Mouse (Mus musculus) heart, embryonic 11.5 days (tissue): ENCODE measurements at regions not wholly inside any gene's neighbourhood (a gene's known extent, or its start where the extent isn't known, plus 50 kb on each side); places are given as distances from the start of the nearest gene placed in this dataset.

Source experiments
- ATAC-seq: fragments of 200-750 bp; cut with Nextera tagmentation; replicated peaks from 2 replicates; pipeline ENCODE4 v1.8.0; 2017; ENCODE audit warnings: moderate library complexity; ENCODE audit not compliant: insufficient number of reproducible peaks, low FRiP score, low TSS enrichment
- H3K27ac ChIP-seq: fragments of 300-500 bp; sonication (generic); 2 replicates; pipeline ENCODE4 v1.5.1; 2014; ENCODE audit warnings: mild to moderate bottlenecking, low read depth, low read length
- H3K27me3 ChIP-seq: fragments of 300-500 bp; sonication (generic); 2 replicates; pipeline ENCODE4 v1.6.1; 2014; ENCODE audit warnings: mild to moderate bottlenecking, low read length, mixed read lengths; ENCODE audit not compliant: control insufficient read depth, insufficient read depth
- H3K36me3 ChIP-seq: fragments of 300-500 bp; sonication (generic); 2 replicates; pipeline ENCODE4 v1.6.1; 2014; ENCODE audit warnings: mild to moderate bottlenecking, low read length, moderate library complexity, mixed read lengths; ENCODE audit not compliant: control insufficient read depth, insufficient read depth
- H3K4me1 ChIP-seq: fragments of 300-500 bp; sonication (generic); 2 replicates; pipeline ENCODE4 v1.6.1; 2014; ENCODE audit warnings: low read length; ENCODE audit not compliant: control insufficient read depth, insufficient read depth
- H3K4me2 ChIP-seq: fragments of 300-500 bp; sonication (generic); 2 replicates; pipeline ENCODE4 v1.6.1; 2014; ENCODE audit warnings: mild to moderate bottlenecking, moderate library complexity
- H3K4me3 ChIP-seq: fragments of 300-500 bp; sonication (generic); 2 replicates; pipeline ENCODE4 v1.5.1; 2014; ENCODE audit warnings: low read depth, low read length
- H3K9ac ChIP-seq: fragments of 300-500 bp; sonication (generic); 2 replicates; pipeline ENCODE4 v1.6.1; 2014; ENCODE audit warnings: mild to moderate bottlenecking, low read depth, low read length, moderate library complexity
- H3K9me3 ChIP-seq: fragments of 300-500 bp; sonication (generic); replicated peaks from 2 replicates; pipeline ENCODE4 v1.6.1; 2016; ENCODE audit warnings: low read length; ENCODE audit not compliant: control insufficient read depth
- WGBS: fragments of 180-500 bp; shearing (Covaris S2); extraction: QIAGEN DNeasy Blood & Tissue Kit; methylation state at CpG from one replicate; pipeline ENCODE4 v1.1.7; 2014; ENCODE audit not compliant: insufficient replicate concordance; 5-methylcytosine and 5-hydroxymethylcytosine counted together

DNA sequence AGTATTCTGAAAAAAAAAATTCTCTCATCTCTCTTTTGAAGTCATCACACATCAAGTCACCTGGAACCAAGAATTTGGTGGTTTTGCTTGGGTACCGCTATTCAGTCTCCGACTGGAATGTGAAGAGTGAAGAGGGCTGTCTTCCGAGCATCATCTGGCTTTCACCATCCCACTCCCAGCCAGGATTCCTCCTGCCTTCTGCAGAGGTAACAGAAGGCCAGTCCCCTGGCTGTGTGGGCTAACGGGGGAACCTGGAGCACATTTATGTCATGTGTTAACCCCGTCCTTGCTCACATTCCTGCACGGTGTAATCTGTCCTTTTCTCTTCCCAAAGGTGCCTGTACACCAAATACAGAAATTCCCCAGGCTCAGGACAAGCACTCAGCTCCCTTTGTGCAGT lies 61.6 kb upstream of the Sh3gl3 start:
- Histone ChIP-seq H3K9me3 (no peaks in the 10 kb centered on the region), H3K27ac (no peak overlapping the region), H3K4me3 (no peak overlapping the region), H3K36me3 (no peaks in the 10 kb centered on the region), H3K4me1 (no peaks in the 10 kb centered on the region), H3K4me2 (no peak overlapping the region), H3K27me3 (no peaks in the 10 kb centered on the region; the same call in 1 of the 2 replicates), H3K9ac (no peak overlapping the region)
- 53% methylated on average over 6 of the region's 6 CpGs for WGBS
- ATAC-seq: no peak

DNA sequence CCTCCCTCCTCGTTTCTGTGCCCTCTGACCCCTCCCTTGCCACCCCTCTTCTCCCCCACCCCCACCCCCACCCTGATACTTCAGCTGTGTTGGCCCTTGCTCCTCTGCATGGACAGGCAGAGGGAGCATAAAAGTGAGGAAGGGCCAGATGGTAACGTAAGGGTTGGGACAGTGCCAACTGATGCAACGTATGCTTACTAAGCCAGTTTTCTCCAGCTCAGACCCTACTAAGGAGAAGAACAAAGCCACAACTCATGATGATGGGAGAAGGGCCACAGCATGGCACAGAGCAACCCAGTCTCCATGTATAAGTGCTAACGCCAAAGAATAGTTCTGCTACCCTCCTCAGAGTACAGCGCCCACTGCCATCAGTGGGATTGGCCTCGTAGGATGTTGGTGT lies 58.0 kb upstream of the Sh3gl3 start:
- WGBS: 85% methylated on average over 6 of the region's 6 CpGs
- 0 out of 2 replicates have a peak, but pooled peaks cover 3% of the 10 kb centered on the region for H3K27me3 ChIP-seq

DNA sequence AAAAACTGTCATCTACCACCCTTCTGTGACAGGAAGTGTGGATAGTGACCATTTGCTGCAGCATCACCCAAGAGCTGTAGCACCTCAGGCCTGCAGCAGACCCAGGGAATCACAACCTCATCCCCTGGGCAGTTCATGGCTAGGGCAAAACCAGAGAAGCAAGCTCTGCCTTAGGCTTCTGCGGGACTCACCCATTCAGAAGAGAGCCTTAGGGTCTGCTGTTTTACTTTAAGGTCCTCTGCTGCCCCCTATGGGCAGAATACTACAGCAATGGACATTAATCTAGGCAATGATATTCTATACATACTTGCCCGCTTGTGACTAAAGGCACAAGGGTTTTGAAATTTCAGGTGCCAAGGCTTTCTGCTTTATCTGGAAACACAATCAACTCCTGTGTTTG lies 54.4 kb upstream of the Sh3gl3 start:
- H3K4me2 ChIP-seq: no peak overlapping the region
- no peaks in the 10 kb centered on the region for H3K36me3 ChIP-seq
- ATAC-seq: no peak
- 0 out of 2 replicates have a peak, but pooled peaks cover 3% of the 10 kb centered on the region for H3K27me3 ChIP-seq
- H3K27ac ChIP-seq: no peak overlapping the region
- H3K4me3 ChIP-seq: no peak overlapping the region
- no peaks in the 10 kb centered on the region for H3K9me3 ChIP-seq
- WGBS: 16% methylated on average over 2 of the region's 2 CpGs
- no peaks in the 10 kb centered on the region for H3K4me1 ChIP-seq
- no peak overlapping the region for H3K9ac ChIP-seq

More for the DNA sequence above, 58.0 kb upstream of the Sh3gl3 start:
- Histone ChIP-seq H3K9me3 (no peaks in the 10 kb centered on the region), H3K36me3 (no peaks in the 10 kb centered on the region), H3K4me2 (no peak overlapping the region), H3K4me3 (no peak overlapping the region), H3K27ac (no peak overlapping the region), H3K9ac (no peak overlapping the region), H3K4me1 (no peaks in the 10 kb centered on the region)
- no peak for ATAC-seq

DNA sequence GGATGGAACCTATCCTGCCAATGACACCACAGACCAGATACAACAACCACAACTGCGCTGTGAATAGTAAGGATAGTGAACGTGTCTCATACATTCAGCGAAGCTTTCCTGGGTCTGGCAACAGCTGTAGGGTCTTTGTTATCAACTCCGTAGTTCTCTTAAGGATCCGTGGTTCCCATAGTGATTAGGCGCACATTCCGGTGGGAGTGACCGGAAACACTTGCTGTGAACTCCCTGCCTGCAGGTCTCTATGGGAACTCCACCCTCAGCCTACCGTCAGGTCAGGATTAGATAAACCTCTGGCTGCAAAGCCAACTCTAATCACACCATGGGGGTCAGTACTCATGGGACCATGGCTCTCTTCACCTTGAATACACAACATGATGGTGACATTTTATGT lies 53.8 kb upstream of the Sh3gl3 start:
- 41% methylated on average over 9 of the region's 9 CpGs for WGBS

DNA sequence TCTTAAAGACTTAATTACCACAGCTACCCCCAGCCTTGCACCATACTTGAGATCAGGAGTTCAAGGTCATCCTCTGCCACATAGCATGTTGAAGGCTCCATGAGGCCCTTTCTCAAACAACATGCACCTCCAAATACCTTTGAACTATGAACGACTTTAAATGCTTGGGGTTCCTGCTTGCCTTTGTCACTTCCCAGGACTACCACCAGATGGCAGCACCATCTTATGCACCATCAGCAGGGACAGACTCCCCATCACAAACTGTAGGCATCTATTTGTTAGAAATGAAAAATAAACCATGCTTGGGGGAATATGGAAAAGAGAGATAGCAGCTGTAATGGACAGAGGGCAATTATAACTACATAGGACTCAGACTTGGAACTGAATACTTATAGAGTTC lies 51.9 kb upstream of the Sh3gl3 start:
- H3K9me3 ChIP-seq: no peaks in the 10 kb centered on the region
- 7% methylated on average over 1 of the region's 1 CpGs for WGBS
- no peak overlapping the region for H3K4me3 ChIP-seq
- H3K4me2 ChIP-seq: no peak overlapping the region
- no peaks in the 10 kb centered on the region for H3K36me3 ChIP-seq
- no peak overlapping the region for H3K27ac ChIP-seq
- H3K9ac ChIP-seq: no peak overlapping the region
- H3K4me1 ChIP-seq: no peaks in the 10 kb centered on the region
- 0 out of 2 replicates have a peak, but pooled peaks cover 3% of the 10 kb centered on the region for H3K27me3 ChIP-seq
- no peak for ATAC-seq

More for the DNA sequence above, 53.8 kb upstream of the Sh3gl3 start:
- H3K27ac ChIP-seq: no peak overlapping the region
- no peaks in the 10 kb centered on the region for H3K4me1 ChIP-seq
- no peaks in the 10 kb centered on the region for H3K36me3 ChIP-seq
- no peak overlapping the region for H3K4me2 ChIP-seq
- H3K9ac ChIP-seq: no peak overlapping the region
- no peak for ATAC-seq
- no peaks in the 10 kb centered on the region for H3K9me3 ChIP-seq
- no peak overlapping the region for H3K4me3 ChIP-seq
- 0 out of 2 replicates have a peak, but pooled peaks cover 3% of the 10 kb centered on the region for H3K27me3 ChIP-seq
